Mouse (Mus musculus) NIH3T3 (cell line): ENCODE results near the gene Ccdc92b.

Source experiments
- DNase-seq: peaks from one replicate; pipeline ENCODE4 v3.0.0-alpha.2; 2012; ENCODE audit warnings: low read depth

Ccdc92b gene

GRCm38 (mm10) chr11:74611437-74611836 lies 8.0 kb upstream of the Ccdc92b start:
- DNase-seq, result no peak

- no peak for DNase-seq
These were observed 6.0 kb upstream of the Ccdc92b start for GRCm38 (mm10) chr11:74613428-74613827.

GRCm38 (mm10) chr11:74615571-74615970 lies 3.8 kb upstream of the Ccdc92b start:
- no peak for DNase-seq

- no peak for DNase-seq
These were observed 523 bp downstream of the Ccdc92b start for GRCm38 (mm10) chr11:74619956-74620300.

- no peak for DNase-seq
These were observed 2.7 kb downstream of the Ccdc92b start for GRCm38 (mm10) chr11:74621974-74622669.

GRCm38 (mm10) chr11:74623693-74624092 lies 4.3 kb downstream of the Ccdc92b start:
- DNase-seq, result no peak

GRCm38 (mm10) chr11:74625333-74625732 lies 5.9 kb downstream of the Ccdc92b start:
- DNase-seq, result no peak

- DNase-seq, result no peak
These were observed 8.1 kb downstream of the Ccdc92b start for GRCm38 (mm10) chr11:74627481-74627880.

GRCm38 (mm10) chr11:74631880-74632789 lies 12.7 kb downstream of the Ccdc92b start:
- no peak for DNase-seq

- peak; percentile 90 for DNase-seq
These were observed 15.3 kb downstream of the Ccdc92b start for GRCm38 (mm10) chr11:74634490-74635275.

GRCm38 (mm10) chr11:74637486-74637885 lies 18.1 kb downstream of the Ccdc92b start:
- no peak for DNase-seq

- peak; percentile 94 for DNase-seq
These were observed 18.8 kb downstream of the Ccdc92b start for GRCm38 (mm10) chr11:74637971-74638790.

GRCm38 (mm10) chr11:74638791-74639411 lies 19.5 kb downstream of the Ccdc92b start:
- DNase-seq, result no peak

- DNase-seq, result no peak
These were observed 20.2 kb downstream of the Ccdc92b start for GRCm38 (mm10) chr11:74639628-74640027.

- peak; percentile 44 for DNase-seq
These were observed 28.6 kb downstream of the Ccdc92b start for GRCm38 (mm10) chr11:74647966-74648365.

- DNase-seq, result no peak
These were observed 29.3 kb downstream of the Ccdc92b start for GRCm38 (mm10) chr11:74648676-74649075.

GRCm38 (mm10) chr11:74649095-74649646 lies 29.8 kb downstream of the Ccdc92b start, which contains the start of gene Cluh:
Cluh (plus strand) TSS chr11:74649495.
- DNase-seq, result peak; percentile 94

- peak; percentile 37 for DNase-seq
These were observed 30.5 kb downstream of the Ccdc92b start for GRCm38 (mm10) chr11:74649647-74650551.

GRCm38 (mm10) chr11:74650576-74651100 lies 31.2 kb downstream of the Ccdc92b start:
- no peak for DNase-seq
